Mouse (Mus musculus) stomach, postnatal 0 days (tissue): ENCODE results near the gene Hist2h2ac. TPM values are rescaled to one million over a fixed set of nuclear protein-coding genes. Genes with fewer than 3 reads are reported as not detected.
A peak's percentile ranks its signal among the peaks of the same experiment; 100 is the strongest.

Experiments used
- ATAC-seq: fragments of 200-750 bp; cut with Nextera tagmentation; 2 replicates; pipeline ENCODE4 v1.8.0; 2017; ENCODE audit not compliant: low FRiP score, low TSS enrichment
- DNase-seq: peaks from one replicate; pipeline ENCODE4 v3.0.0-alpha.2; 2016; ENCODE audit warnings: low spot score
- H3K27ac ChIP-seq: fragments of 300-500 bp; sonication (generic); replicated peaks from 2 replicates; pipeline ENCODE4 v1.5.1; 2014; ENCODE audit warnings: mild to moderate bottlenecking, control low read depth
- H3K27me3 ChIP-seq: fragments of 300-500 bp; sonication (generic); 2 replicates; pipeline ENCODE4 v1.6.1; 2014; ENCODE audit warnings: low read length; ENCODE audit not compliant: control insufficient read depth, insufficient read depth
- H3K36me3 ChIP-seq: fragments of 300-500 bp; sonication (generic); 2 replicates; pipeline ENCODE4 v1.6.1; 2014; ENCODE audit warnings: low read length, mixed read lengths; ENCODE audit not compliant: control insufficient read depth, insufficient read depth
- H3K4me1 ChIP-seq: fragments of 300-500 bp; sonication (generic); replicated peaks from 2 replicates; pipeline ENCODE4 v1.6.1; 2014; ENCODE audit warnings: antibody characterized with exemption; ENCODE audit not compliant: control insufficient read depth, insufficient read depth
- H3K4me2 ChIP-seq: fragments of 300-500 bp; sonication (generic); replicated peaks from 2 replicates; pipeline ENCODE4 v1.6.1; 2014; ENCODE audit warnings: low read depth, mild to moderate bottlenecking, control low read depth, moderate library complexity
- H3K4me3 ChIP-seq: fragments of 300-500 bp; sonication (generic); 2 replicates; pipeline ENCODE4 v1.5.1; 2014; ENCODE audit warnings: low read depth, low read length, control low read depth
- H3K9ac ChIP-seq: fragments of 300-500 bp; sonication (generic); 2 replicates; pipeline ENCODE4 v1.6.1; 2014; ENCODE audit warnings: mild to moderate bottlenecking, low read length, control low read depth, mixed read lengths
- H3K9me3 ChIP-seq: fragments of 300-500 bp; sonication (generic); 2 replicates; pipeline ENCODE4 v1.6.1; 2016; ENCODE audit warnings: low read length; ENCODE audit not compliant: control insufficient read depth
- CTCF ChIP-seq: IDR thresholded peaks from 2 replicates; pipeline ENCODE4 v1.5.1; 2016; ENCODE audit warnings: antibody characterized with exemption, low read depth, mild to moderate bottlenecking, moderate library complexity
- EP300 ChIP-seq: optimal IDR thresholded peaks from 2 replicates; pipeline ENCODE3; 2016; ENCODE audit warnings: antibody characterized with exemption
- WGBS: fragments of 180-500 bp; shearing (Covaris S2); extraction: QIAGEN DNeasy Blood & Tissue Kit; methylation state at CpG from one replicate; pipeline ENCODE4 v1.1.7; 2014; 5-methylcytosine and 5-hydroxymethylcytosine counted together
- polyA plus RNA-seq: library from polyadenylated mRNA; unstranded; fragments of >200 nt; fragmentation: Nextera tagmentation; extraction: Ambion mirVana; gene quantifications from 2 replicates; pipeline ENCODE4 v1.2.1, GENCODE M21; 2015

Hist2h2ac gene
- polyA plus RNA-seq, 1 experiment from 2014 or later: 6.2 TPM

- Histone ChIP-seq H3K4me1 (0 out of 2 replicates have a peak, but pooled peaks cover 2% of the 10 kb centered on the region), H3K4me3 (peak overlapping the region; percentile 65), H3K36me3 (no peaks in the 10 kb centered on the region), H3K9ac (peak overlapping the region; percentile 83), H3K27me3 (no peaks in the 10 kb centered on the region), H3K4me2 (peak overlapping the region; percentile 65), H3K9me3 (no peaks in the 10 kb centered on the region), H3K27ac (peak overlapping the region; percentile 98)
- ATAC-seq (no peak), DNase-seq (no peak)
- TF ChIP-seq CTCF: peak; percentile 34
- TF ChIP-seq EP300: no peak
- 43% methylated on average over 3 of the region's 3 CpGs for WGBS
Measured at GRCm38 (mm10) chr3:96261623-96262022, 40.9 kb upstream of the Hist2h2ac start.

GRCm38 (mm10) chr3:96260220-96260619 lies 39.5 kb upstream of the Hist2h2ac start:
- Histone ChIP-seq H3K27ac (no peak overlapping the region), H3K4me3 (no peak overlapping the region), H3K9me3 (no peaks in the 10 kb centered on the region), H3K27me3 (no peaks in the 10 kb centered on the region), H3K4me1 (peaks cover 2% of the 10 kb centered on the region; the same call in 1 of the 2 replicates), H3K4me2 (no peak overlapping the region), H3K36me3 (no peaks in the 10 kb centered on the region), H3K9ac (no peak overlapping the region)
- TF ChIP-seq EP300 (no peak), CTCF (no peak)
- DNase-seq: no peak
- ATAC-seq: no peak
- 87% methylated on average over 5 of the region's 5 CpGs for WGBS

DNA sequence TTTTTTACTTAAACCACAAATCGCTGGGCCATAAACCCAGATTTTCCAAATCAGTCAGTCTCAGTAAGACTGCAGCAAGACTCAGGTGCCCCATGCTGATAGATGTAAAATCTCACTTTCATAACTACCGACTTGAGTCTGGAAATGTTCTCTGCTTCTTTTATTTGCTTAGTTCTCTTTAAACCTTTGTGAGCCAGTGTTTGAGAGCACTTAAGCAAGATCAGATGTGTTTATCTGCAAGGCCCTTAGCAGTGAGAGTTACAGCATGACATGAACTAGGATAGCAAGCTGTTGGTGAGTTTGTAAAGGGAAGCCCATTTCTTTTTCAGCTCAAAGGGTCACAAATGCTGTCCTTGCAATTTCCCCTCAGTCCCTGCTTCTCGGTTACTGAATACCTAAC lies 36.5 kb upstream of the Hist2h2ac start:
- ATAC-seq (no peak), DNase-seq (no peak)
- 57% methylated on average over 3 of the region's 3 CpGs for WGBS

GRCm38 (mm10) chr3:96255926-96256593 lies 35.4 kb upstream of the Hist2h2ac start:
- TF ChIP-seq CTCF: no peak
- TF ChIP-seq EP300: no peak
- 44% methylated on average over 5 of the region's 5 CpGs for WGBS
- Histone ChIP-seq H3K27me3 (no peaks in the 10 kb centered on the region), H3K9ac (no peak overlapping the region), H3K9me3 (no peaks in the 10 kb centered on the region), H3K27ac (0 out of 2 replicates have a peak overlapping the region, but pooled peaks have one; percentile 56), H3K4me2 (no peak overlapping the region), H3K36me3 (no peaks in the 10 kb centered on the region), H3K4me1 (no peaks in the 10 kb centered on the region; the same call in 1 of the 2 replicates), H3K4me3 (no peak overlapping the region)
- ATAC-seq: no peak; the same call in 1 of the 2 replicates
- no peak for DNase-seq

More for the DNA sequence above, 36.5 kb upstream of the Hist2h2ac start:
- no peaks in the 10 kb centered on the region for H3K9me3 ChIP-seq
- no peaks in the 10 kb centered on the region for H3K36me3 ChIP-seq
- H3K4me3 ChIP-seq: no peak overlapping the region
- H3K4me2 ChIP-seq: no peak overlapping the region
- no peaks in the 10 kb centered on the region for H3K27me3 ChIP-seq
- peaks cover 2% of the 10 kb centered on the region; the same call in 1 of the 2 replicates for H3K4me1 ChIP-seq
- no peak overlapping the region for H3K9ac ChIP-seq
- no peak overlapping the region for H3K27ac ChIP-seq
- TF ChIP-seq EP300 (no peak), CTCF (no peak)

- Histone ChIP-seq H3K27me3 (no peaks in the 10 kb centered on the region), H3K4me2 (no peak overlapping the region), H3K27ac (no peak overlapping the region), H3K9me3 (no peaks in the 10 kb centered on the region), H3K36me3 (no peaks in the 10 kb centered on the region), H3K9ac (no peak overlapping the region), H3K4me3 (no peak overlapping the region), H3K4me1 (no peaks in the 10 kb centered on the region; the same call in 1 of the 2 replicates)
- TF ChIP-seq EP300 (no peak), CTCF (no peak)
- ATAC-seq (no peak; the same call in 1 of the 2 replicates), DNase-seq (no peak)
- WGBS: 38% methylated on average over 10 of the region's 10 CpGs
Measured at GRCm38 (mm10) chr3:96254683-96255355, 34.1 kb upstream of the Hist2h2ac start.

DNA sequence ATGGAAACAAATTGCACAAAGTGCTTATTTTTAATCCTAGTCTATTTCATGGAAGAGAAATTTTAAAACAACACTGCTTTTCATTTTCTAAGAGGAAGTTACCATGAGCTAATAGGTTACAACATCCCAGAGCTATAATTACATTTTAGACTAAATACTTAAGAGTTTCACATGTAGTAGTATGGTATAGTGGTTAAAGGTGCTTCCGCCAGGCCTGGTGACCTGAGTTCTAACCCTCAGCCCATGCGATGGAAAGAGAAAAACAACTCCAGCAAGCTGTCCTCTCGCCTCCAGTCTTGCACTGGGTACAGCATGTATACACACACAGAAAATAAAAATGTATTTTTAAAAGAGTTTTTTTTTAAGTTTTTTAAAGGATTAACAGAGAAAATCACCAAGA lies 31.1 kb upstream of the Hist2h2ac start:
- Histone ChIP-seq H3K9ac (no peak overlapping the region), H3K36me3 (no peaks in the 10 kb centered on the region), H3K4me3 (no peak overlapping the region), H3K9me3 (no peaks in the 10 kb centered on the region), H3K4me2 (no peak overlapping the region), H3K4me1 (no peaks in the 10 kb centered on the region; the same call in 1 of the 2 replicates), H3K27me3 (no peaks in the 10 kb centered on the region), H3K27ac (no peak overlapping the region)
- no peak for TF ChIP-seq EP300
- no peak for TF ChIP-seq CTCF
- ATAC-seq (no peak), DNase-seq (no peak)
- WGBS: 88% methylated on average over 3 of the region's 3 CpGs
